Mouse (Mus musculus) heart, adult 2 months (tissue): ENCODE results near the gene Akap10. TPM values are rescaled to one million over a fixed set of nuclear protein-coding genes. Genes with fewer than 3 reads are reported as not detected.
"Not testable (repeated sequence)": the region's sequence is repeated elsewhere in the genome, so short reads cannot be mapped to it uniquely, and the experiment has no call there.

ENCODE experiments used
- DNase-seq, 2 experiments: peaks; one replicate each; pipeline ENCODE4 v3.0.0; 2021
- H3K27ac ChIP-seq: fragments of 200-600 bp; 2 replicates; pipeline ENCODE4 v1.8.1; 2022
- H3K27me3 ChIP-seq: fragments of 200-500 bp; 2 replicates; pipeline ENCODE4 v1.6.1; 2012; ENCODE audit warnings: mild to moderate bottlenecking, low read length, inconsistent platforms, mixed read lengths; ENCODE audit not compliant: control insufficient read depth, insufficient read depth
- H3K36me3 ChIP-seq: fragments of 200-500 bp; 2 replicates; pipeline ENCODE4 v1.6.1; 2012; ENCODE audit warnings: low read length, inconsistent platforms; ENCODE audit not compliant: control insufficient read depth, insufficient read depth
- H3K4me1 ChIP-seq: fragments of 200-500 bp; 2 replicates; pipeline ENCODE4 v1.6.1; 2011; ENCODE audit warnings: low read length; ENCODE audit not compliant: control insufficient read depth, insufficient read depth
- H3K4me3 ChIP-seq: fragments of 200-600 bp; 2 replicates; pipeline ENCODE4 v1.8.1; 2022
- H3K79me2 ChIP-seq: fragments of 200-500 bp; replicated peaks from 2 replicates; pipeline ENCODE4 v1.6.1; 2012; ENCODE audit warnings: mild to moderate bottlenecking, inconsistent platforms, low read length, moderate library complexity, mixed read lengths; ENCODE audit not compliant: control insufficient read depth, insufficient read depth
- H3K9ac ChIP-seq: fragments of 200-500 bp; 2 replicates; pipeline ENCODE4 v1.6.1; 2012; ENCODE audit warnings: low read depth, mild to moderate bottlenecking, control low read depth, inconsistent platforms, low read length, mixed read lengths
- CTCF ChIP-seq: fragments of 200-600 bp; IDR thresholded peaks from 2 replicates; pipeline ENCODE4 v1.8.1; 2022; ENCODE audit warnings: antibody characterized with exemption, mild to moderate bottlenecking, moderate library complexity
- EP300 ChIP-seq: fragments of 200-500 bp; IDR thresholded peaks from 2 replicates; pipeline ENCODE4 v1.6.1; 2011; ENCODE audit warnings: low read depth, low read length, control low read depth; ENCODE audit not compliant: insufficient read depth
- POLR2A ChIP-seq: fragments of 200-500 bp; IDR thresholded peaks from 2 replicates; pipeline ENCODE4 v1.6.1; 2011; ENCODE audit warnings: mild to moderate bottlenecking, low read depth, low read length, control low read depth; ENCODE audit not compliant: insufficient read depth
- WGBS: fragments of 180-500 bp; shearing (Covaris S2); methylation state at CpG from one replicate; pipeline ENCODE4 v1.1.7; 2018; 5-methylcytosine and 5-hydroxymethylcytosine counted together
- intact Hi-C: fragments of 180-260 bp; cut with DNase I; formaldehyde crosslinking; loops from one replicate; pipeline ENCODE4 v1.15.1; 2025
- polyA plus RNA-seq: library from polyadenylated mRNA; depleted of rRNA; stranded (reverse); fragments of >200 nt; gene quantifications from 2 replicates; pipeline ENCODE4 v1.2.3, GENCODE M21; 2012
- total RNA-seq, 2 experiments: library from RNA; stranded (reverse); gene quantifications; 2 replicates each; pipeline ENCODE4 v1.2.3; 2021

Akap10 gene
- total and polyA plus RNA-seq, 3 experiments, result 7.9 to 13.7 (median 12.6) TPM

DNA sequence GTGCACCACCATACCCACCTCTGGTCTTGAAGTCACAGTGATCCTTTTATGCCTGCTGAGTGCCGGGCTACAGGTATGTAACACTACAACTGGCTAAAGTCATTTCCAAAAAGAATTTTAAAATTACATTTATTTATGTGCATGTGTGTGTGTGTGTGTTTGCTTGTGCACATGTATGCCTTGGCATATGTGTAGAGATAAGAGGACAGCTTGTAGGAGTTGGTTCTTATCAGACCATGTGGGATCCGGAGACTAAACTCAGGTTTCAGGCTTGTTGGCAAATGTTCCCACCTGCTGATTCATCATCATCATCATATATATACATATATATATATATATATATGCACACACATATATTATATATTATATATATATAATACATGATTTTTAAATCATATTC, 38.8 kb upstream of the Akap10 start:
- Histone ChIP-seq H3K27ac (no peak overlapping the region), H3K4me1 (no peaks in the 10 kb centered on the region), H3K4me3 (no peak overlapping the region), H3K36me3 (no peaks in the 10 kb centered on the region), H3K79me2 (no peaks in the 10 kb centered on the region), H3K27me3 (no peaks in the 10 kb centered on the region), H3K9ac (no peak overlapping the region)
- intact Hi-C loops, result no loop called here
- WGBS, result 88% methylated on average over 2 of the region's 2 CpGs
- no peak for DNase-seq
- TF ChIP-seq EP300, result no peak
- TF ChIP-seq POLR2A, result no peak
- TF ChIP-seq CTCF, result no peak

GRCm38 (mm10) chr11:61967034-61967433, 37.0 kb upstream of the Akap10 start:
- no peaks in the 10 kb centered on the region for H3K36me3 ChIP-seq
- no peaks in the 10 kb centered on the region for H3K27me3 ChIP-seq
- H3K9ac ChIP-seq, result no peak overlapping the region
- H3K4me3 ChIP-seq, result no peak overlapping the region
- DNase-seq, result no peak
- TF ChIP-seq CTCF (no peak), POLR2A (no peak), EP300 (no peak)
- intact Hi-C loops, result no loop called here
- H3K79me2 ChIP-seq, result no peaks in the 10 kb centered on the region
- no peak overlapping the region for H3K27ac ChIP-seq
- WGBS, result 75% methylated on average over 8 of the region's 8 CpGs
- no peaks in the 10 kb centered on the region for H3K4me1 ChIP-seq

- intact Hi-C loops, result no loop called here
- TF ChIP-seq POLR2A (no peak), EP300 (no peak), CTCF (no peak)
- H3K36me3 ChIP-seq, result no peaks in the 10 kb centered on the region
- H3K9ac ChIP-seq, result no peak overlapping the region
- 87% methylated on average over 5 of the region's 5 CpGs for WGBS
- no peak for DNase-seq
- no peaks in the 10 kb centered on the region for H3K79me2 ChIP-seq
- H3K4me3 ChIP-seq, result no peak overlapping the region
- no peaks in the 10 kb centered on the region for H3K4me1 ChIP-seq
- no peak overlapping the region for H3K27ac ChIP-seq
- H3K27me3 ChIP-seq, result no peaks in the 10 kb centered on the region
Observed at GRCm38 (mm10) chr11:61964611-61965010, 34.6 kb upstream of the Akap10 start.

GRCm38 (mm10) chr11:61963193-61963592, 33.1 kb upstream of the Akap10 start:
- intact Hi-C loops, result no loop called here
- TF ChIP-seq EP300 (no peak), CTCF (no peak), POLR2A (no peak)
- Histone ChIP-seq H3K27me3 (peaks cover 3% of the 10 kb centered on the region), H3K4me1 (no peaks in the 10 kb centered on the region), H3K27ac (no peak overlapping the region), H3K9ac (no peak overlapping the region), H3K36me3 (no peaks in the 10 kb centered on the region), H3K79me2 (no peaks in the 10 kb centered on the region), H3K4me3 (no peak overlapping the region)
- 89% methylated on average over 3 of the region's 3 CpGs for WGBS
- DNase-seq, result no peak

- H3K36me3 ChIP-seq, result no peaks in the 10 kb centered on the region
- no peaks in the 10 kb centered on the region for H3K79me2 ChIP-seq
- H3K27ac ChIP-seq, result no peak overlapping the region
- H3K9ac ChIP-seq, result no peak overlapping the region
- no peak overlapping the region for H3K4me3 ChIP-seq
- intact Hi-C loops, result no loop called here
- H3K27me3 ChIP-seq, result peaks cover 3% of the 10 kb centered on the region
- no peaks in the 10 kb centered on the region for H3K4me1 ChIP-seq
- no peak for DNase-seq
- 55% methylated on average over 6 of the region's 6 CpGs for WGBS
- TF ChIP-seq POLR2A, result no peak
- no peak for TF ChIP-seq EP300
- no peak for TF ChIP-seq CTCF
Observed at GRCm38 (mm10) chr11:61962684-61963083, 32.6 kb upstream of the Akap10 start.

- TF ChIP-seq EP300, result no peak
- no peak for TF ChIP-seq POLR2A
- no peak for TF ChIP-seq CTCF
- WGBS, result 88% methylated on average over 2 of the region's 2 CpGs
Observed at GRCm38 (mm10) chr11:61960096-61960495, 30.0 kb upstream of the Akap10 start.

GRCm38 (mm10) chr11:61958706-61959105, 28.7 kb upstream of the Akap10 start:
- H3K4me1 ChIP-seq, H3K27me3 ChIP-seq, H3K27ac ChIP-seq, H3K36me3 ChIP-seq, H3K9ac ChIP-seq, H3K4me3 ChIP-seq, H3K79me2 ChIP-seq, DNase-seq: not testable (repeated sequence)
- intact Hi-C loops, result loop anchor here (5.0 kb wide), 2 partner anchors 49 to 169 kb away; no protein-coding TSS in a partner anchor
- WGBS, result 65% methylated on average over 6 of the region's 6 CpGs

More at GRCm38 (mm10) chr11:61960096-61960495, 30.0 kb upstream of the Akap10 start:
- Histone ChIP-seq H3K79me2 (no peaks in the 10 kb centered on the region), H3K9ac (no peak overlapping the region), H3K27ac (no peak overlapping the region), H3K27me3 (peaks cover 6% of the 10 kb centered on the region), H3K36me3 (no peaks in the 10 kb centered on the region), H3K4me3 (no peak overlapping the region), H3K4me1 (no peaks in the 10 kb centered on the region)
- DNase-seq, result no peak
- intact Hi-C loops, result no loop called here
